Mouse (Mus musculus) embryo, embryonic 11 days (tissue): ENCODE data around the gene Htr2a.

ENCODE experiments used
- DNase-seq: peaks from one replicate; pipeline ENCODE4 v3.0.0-alpha.2; 2015

The Htr2a gene

DNA sequence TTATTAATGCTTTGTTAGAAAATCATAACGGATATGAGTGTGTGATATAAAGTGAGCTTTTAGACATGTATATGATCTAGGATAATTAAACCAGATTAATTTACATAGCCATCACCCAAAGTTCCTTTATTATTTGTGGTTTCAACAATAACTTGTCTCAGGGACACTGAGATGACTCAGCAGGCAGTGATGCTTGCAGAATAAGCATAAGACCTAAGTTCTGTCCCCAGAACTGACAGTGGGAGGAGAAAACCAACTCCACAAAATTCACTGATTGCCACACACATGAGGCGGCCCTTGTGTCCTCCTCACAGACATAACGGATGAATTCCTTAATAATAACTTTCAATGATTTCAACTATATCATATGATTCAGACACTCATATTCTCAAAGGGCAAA is 58.6 kb downstream of the Htr2a start:
- DNase-seq: no peak

DNA sequence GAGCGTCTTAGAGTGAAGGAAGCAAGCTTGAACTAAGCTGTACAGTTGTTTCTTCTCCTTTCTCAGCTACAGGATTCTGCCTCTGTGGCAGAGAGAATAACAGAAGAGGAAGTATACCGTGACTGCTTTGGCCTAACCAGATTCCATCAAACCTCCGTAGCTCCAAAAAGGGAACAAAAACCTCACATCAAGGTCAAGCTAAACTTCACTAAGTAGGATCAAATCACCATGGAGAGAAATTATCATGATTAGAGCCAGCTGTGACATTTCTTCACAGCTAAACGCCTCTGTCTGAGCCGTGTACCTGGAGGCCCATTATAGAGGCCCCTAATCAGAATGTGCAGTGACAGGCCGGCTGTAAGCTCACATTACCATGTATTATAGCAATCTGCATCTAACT is 63.3 kb downstream of the Htr2a start:
- peak; percentile 18 for DNase-seq

DNA sequence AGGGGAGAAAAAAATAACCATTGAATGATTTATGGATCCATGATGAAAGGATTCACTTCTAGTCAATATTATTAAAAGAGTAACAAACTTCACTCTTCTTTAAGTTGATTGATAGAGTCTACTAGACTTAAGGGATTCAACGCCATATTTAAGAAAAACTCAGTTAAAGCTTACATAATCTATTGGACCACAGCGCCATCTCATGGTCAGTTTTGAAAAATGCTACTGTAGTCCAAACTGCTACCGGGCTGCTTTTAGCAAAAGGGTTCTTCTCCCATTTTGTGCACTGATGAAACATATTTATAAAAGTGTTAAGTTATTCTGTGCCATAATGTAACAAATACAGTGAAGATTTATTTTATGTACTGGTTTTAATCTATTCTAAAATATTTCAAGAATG is 68.4 kb downstream of the Htr2a start:
- DNase-seq: peak; percentile 73

DNA sequence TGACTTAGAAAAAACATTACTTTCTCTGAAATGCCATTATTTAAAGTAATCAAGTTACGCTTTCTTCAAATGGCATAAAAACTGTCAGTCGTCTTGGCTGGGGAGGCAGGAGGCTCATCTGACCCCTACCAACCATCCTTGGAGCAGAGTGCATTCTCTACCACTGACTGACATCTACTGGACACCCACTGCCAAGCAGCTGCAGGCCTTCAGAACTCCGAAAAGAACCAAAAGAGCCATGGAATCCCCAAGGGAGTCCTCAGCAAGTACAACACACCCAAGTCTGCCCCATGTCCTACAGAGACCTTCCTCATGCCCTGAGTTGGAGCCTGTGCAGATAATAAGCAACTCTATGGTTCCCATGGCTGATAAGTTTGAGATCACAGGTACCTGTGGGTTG is 82.9 kb downstream of the Htr2a start:
- DNase-seq: no peak

GRCm38 (mm10) chr14:74731221-74732078 is 90.8 kb downstream of the Htr2a start:
- no peak for DNase-seq

GRCm38 (mm10) chr14:74732079-74732783 is 91.6 kb downstream of the Htr2a start, which contains the start of gene Esd:
Esd (plus strand) TSS chr14:74732297.
- peak; percentile 97 for DNase-seq

- no peak for DNase-seq
Measured at GRCm38 (mm10) chr14:74733397-74733796, 92.8 kb downstream of the Htr2a start.

DNA sequence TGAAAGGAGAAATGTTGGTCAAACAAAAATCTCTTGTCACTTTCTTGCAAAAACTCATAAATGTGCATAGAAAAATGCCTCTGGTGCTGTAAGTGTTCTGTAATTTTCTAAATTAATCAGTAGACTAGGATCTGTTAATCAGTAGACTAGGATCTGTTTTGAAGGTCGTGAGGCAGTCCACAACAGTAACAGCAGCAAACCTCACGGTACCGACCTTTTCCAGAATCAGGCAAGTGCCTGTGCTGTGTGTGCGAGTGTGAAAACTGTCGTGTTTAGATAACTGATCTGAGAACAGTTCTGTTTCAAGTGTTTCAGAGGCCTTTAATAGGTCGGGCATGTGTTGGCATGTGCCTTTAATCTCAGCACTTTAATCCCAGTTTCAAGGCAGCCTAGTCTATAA is 94.8 kb downstream of the Htr2a start:
- no peak for DNase-seq

GRCm38 (mm10) chr14:74736850-74737249 is 96.2 kb downstream of the Htr2a start:
- no peak for DNase-seq
